Mouse (Mus musculus): ENCODE results near the gene Cdc20.

Gene Cdc20

DNA sequence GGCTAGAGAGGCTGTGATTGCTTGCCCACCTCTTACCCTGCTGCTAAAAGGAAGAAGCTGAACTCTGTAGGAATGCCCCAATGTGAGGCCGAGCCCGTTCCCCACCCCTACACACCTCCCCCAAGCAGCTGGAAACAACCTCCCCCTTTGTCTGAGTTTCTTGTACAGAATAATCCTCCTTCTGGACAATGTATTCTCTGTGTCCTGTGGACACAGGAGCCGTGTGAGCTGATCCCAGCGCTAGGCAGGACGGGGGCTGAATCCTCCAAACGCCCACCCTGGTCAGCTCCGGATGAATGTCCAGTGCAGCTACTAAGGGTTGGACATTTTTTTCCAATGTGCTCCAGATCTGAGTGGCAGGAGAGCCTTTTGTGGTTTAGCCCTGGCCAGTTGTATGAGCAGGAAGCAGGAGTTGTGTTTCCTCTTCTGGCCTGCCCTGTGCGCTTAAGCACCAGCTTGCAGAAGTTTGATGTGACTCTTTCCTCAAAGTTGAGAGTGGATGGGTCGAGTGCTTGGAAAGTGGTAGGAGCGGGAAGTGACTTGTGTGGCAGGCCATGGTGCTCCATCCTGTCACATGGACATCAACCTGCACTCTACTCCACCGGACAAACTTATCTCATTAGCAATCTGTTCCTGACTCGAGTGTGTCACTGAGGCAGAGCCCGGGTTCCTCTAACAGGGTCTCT lies 19.9 kb downstream of the Cdc20 start:
- DNase-seq (ENCODE audit: low spot score in 2 of 2) = no peak

DNA sequence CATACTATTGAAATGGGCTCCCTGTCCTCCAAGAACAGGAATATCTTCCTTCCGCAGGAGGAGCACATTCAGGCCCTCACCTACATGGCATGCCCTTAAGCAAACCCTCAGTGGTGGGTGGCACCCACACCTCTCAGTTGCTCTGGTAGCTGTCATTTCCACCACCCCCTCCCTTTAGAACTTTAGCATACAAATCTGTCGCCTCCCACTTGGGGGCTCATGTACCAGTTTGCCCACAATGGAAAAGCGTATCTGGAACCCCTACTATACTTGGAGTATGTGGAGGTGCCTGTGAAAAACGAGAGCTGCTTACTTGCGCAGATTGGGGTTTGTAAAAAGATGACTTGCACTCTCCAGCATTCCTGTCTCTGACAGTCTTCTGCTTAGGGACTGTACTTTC lies 20.8 kb downstream of the Cdc20 start:
- no peak for DNase-seq (ENCODE audit: low spot score in 2 of 2)

DNA sequence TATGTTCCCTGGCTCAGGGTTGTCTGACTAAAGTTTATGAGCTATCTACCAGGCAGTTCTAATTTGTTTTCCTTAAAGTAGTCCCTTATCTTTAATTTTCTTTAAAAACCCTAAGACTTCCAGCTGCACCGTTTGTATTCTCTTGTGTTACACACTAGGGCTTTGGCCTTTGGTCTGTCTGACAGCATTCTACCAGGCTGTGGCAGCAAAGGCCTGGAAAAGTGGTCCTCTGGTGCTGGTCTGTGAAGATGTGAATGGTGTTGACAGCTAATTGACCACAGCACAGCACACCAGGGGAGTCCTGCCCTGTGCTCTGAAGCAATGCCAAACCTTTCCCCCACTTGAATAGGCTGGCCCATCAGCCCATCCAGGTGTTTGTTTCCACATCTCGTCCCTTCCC lies 21.4 kb downstream of the Cdc20 start:
- no peak for DNase-seq (ENCODE audit: low spot score in 2 of 2)

DNA sequence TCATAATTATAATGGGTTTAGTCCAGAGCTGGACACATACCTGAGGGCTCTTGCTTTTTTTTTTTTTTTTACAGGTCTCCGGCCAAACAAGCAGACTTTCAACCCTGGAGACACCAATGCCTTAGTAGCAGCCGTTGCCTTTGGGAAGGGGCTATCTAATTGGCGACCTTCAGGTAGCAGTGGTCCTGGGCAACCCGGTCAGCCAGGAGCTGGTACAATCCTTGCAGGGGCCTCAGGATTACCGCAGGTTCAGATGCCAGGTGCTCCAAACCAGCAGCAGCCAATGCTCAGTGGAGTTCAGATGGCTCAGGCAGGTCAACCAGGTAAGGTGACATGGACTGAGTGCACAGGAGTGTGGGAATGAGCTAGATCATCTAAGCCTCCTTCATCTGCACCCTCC lies 23.6 kb downstream of the Cdc20 start:
- DNase-seq (ENCODE audit: low spot score in 2 of 2) = no peak

DNA sequence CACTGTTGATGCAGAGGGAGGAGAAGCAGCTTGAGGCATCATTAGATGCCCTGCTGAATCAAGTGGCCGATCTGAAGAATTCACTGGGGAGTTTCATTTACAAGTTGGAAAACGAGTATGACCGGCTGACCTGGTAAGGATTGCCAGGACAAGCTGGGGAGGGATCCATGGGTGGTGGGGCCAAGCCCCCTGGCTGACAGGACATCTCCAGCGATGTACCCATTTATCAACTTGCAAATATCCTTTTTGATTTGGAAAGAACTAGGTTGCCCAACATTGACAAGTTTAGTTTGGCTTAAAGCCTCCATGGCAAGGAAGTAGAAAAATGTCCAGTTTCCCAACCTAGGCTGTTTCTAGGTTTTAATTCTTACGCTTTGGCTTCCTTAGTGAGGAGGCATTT lies 26.3 kb downstream of the Cdc20 start:
- no peak for DNase-seq (ENCODE audit: low spot score in 2 of 2)

DNA sequence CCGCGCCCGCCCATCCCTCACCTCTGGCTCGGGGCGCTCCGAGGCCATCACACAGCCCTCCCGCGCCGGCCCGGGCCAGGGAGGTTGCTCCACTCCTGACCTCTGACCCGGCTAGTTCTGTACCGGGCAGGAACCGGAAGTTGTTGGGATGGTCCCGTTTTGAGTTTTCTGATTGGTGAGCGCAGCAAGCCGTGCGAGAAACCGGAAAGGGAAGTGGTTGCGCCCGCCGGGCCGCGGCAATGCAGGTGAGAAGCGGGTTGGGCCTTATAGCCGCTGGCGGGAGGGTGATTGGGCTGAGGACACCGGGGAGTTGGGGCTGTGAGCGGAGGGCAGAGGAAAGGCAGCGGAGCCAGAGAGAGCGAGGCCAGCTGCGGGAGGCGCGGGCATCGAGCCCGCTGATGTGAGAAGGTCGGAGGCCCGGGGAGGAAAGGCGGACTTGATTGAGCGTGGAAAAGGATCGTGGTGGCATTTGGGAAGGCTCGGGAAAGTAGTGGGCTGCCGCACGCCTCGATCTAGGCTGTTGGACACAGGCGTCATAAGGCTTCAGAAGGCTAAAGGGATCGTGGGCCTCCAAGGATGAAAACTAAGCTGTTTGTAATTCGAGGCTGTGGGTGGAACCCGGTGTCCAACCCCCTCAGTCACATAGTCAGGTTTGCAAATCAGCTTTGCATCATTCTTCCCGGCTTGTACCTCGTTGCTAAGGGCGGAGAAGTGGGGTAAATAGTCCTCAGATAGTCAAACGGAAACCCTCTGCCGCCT lies 27.8 kb downstream of the Cdc20 start, which contains the start of the genes Szt2 and Med8:
Gene Szt2 (minus strand): TSS at position 132 of the 759 bp plus-strand sequence.
Gene Med8 (plus strand): TSS at position 196 of the 759 bp plus-strand sequence.
- peak; percentile 85 to 88 for DNase-seq (ENCODE audit: low spot score in 2 of 2)

DNA sequence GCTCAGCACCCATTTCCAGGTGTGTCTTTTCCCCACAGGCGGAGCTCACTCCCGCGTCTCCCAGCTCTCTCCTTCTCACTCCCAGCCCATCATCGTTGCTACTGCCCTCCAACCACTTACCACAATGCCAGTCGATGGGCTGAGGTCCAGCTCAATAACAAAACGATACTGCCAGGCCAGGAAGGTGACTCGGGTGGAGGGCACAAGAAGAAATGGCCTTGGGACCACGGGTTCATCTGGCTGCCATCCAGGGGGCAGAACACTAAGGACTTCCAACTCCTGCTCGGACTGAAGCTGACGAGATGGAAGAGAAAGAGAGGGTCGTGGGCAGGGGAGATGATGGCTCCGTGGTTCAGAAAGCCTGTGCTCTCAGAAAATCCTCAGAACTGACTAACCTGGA lies 34.5 kb downstream of the Cdc20 start:
- DNase-seq (ENCODE audit: low spot score in 2 of 2) = no peak

- DNase-seq (ENCODE audit: low spot score in 2 of 2) = no peak
Measured at GRCm38 (mm10) chr4:118401918-118402317, 35.2 kb downstream of the Cdc20 start.

DNA sequence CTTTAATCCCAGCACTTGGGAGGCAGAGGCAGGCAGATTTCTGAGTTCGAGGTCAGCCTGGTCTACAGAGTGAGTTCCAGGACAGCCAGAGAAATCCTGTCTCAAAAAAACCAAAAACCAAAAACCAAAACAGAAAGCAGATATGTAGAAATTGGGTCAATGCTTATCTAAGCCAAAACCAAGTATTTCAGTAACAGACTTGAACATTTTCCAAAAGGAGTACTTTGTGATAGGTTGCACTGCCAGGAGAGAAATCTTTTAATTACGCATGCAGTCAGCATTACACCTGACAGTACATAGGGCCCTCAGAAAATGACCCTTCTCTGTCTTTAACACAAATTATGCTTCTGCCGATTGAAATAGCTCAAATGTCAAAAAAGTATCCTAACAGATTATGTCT lies 35.7 kb downstream of the Cdc20 start:
- no peak for DNase-seq (ENCODE audit: low spot score in 2 of 2)

DNA sequence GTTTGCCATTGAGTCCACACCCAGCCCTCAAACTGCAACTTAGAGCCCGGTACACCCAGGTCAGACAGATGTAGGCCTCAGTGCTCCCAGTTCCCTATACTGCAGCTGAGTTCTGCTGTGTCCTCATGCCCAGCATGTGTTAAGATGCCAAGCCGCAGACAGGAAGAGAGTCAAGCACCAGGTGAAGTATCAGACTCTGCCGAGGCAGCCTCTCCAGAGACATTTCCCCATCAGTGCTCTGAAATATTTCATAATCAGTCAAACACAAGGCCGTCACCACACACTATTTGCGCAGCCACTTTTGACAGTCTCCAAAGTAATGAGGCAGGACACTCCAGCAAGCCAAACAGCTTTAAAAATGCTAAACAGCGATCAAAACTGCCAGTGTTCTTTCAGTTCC lies 38.8 kb downstream of the Cdc20 start:
- DNase-seq (ENCODE audit: low spot score in 2 of 2) = no peak

DNA sequence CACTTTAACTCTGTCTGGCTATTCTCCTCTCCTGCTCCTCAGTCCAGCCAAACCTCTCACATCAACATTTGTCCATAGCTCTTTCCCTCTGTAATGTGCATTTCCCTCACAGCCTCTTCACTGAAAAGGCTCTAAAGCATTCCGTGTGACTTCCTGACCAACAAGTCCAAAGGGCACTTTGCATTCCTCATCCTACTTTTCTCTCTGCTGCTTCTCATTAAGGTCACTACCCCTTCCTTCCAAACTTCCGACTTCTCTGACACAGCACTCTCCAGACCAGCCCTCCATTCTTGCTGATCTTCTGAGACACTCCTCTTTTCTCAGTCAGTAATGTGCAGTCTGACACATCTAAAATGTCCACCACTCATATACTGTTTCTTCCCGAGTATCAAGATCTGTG lies 40.7 kb downstream of the Cdc20 start:
- no peak for DNase-seq (ENCODE audit: low spot score in 2 of 2)

- no peak for DNase-seq (ENCODE audit: low spot score in 2 of 2)
Measured at GRCm38 (mm10) chr4:118395289-118395688, 41.9 kb downstream of the Cdc20 start.

DNA sequence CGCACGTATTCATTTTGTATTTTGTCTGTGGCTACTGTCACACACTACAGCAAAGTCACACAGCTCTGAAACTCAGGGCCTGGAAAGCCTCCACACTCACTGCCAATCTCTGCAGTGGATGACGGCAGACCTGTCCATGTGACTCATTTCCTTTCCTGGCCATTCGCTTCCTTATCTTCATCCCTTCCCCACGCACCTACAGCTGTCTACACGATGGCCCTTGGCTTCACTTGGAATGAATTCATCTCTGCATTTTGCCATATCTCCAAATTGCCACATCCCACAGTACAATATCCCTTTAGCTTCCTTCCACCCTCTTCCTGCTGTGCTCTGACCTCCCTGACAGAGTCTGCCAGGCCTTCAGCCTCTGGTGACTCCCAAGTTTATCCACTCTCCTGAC lies 42.6 kb downstream of the Cdc20 start:
- no peak for DNase-seq (ENCODE audit: low spot score in 2 of 2)

- DNase-seq (ENCODE audit: low spot score in 2 of 2) = no peak
Measured at GRCm38 (mm10) chr4:118390146-118390545, 47.0 kb downstream of the Cdc20 start.

GRCm38 (mm10) chr4:118387316-118387715 lies 49.8 kb downstream of the Cdc20 start:
- DNase-seq (ENCODE audit: low spot score in 2 of 2) = no peak

- DNase-seq (ENCODE audit: low spot score in 2 of 2) = no peak
Measured at GRCm38 (mm10) chr4:118383271-118383670, 53.9 kb downstream of the Cdc20 start.
